Mouse (Mus musculus): ENCODE measurements around the gene Ypel2.

- TF ChIP-seq CTCF (IDR thresholded peaks at IDR 0.05; ENCODE audit: insufficient read depth, low read depth, low read length) (no peak), POLR2A (IDR thresholded peaks at IDR 0.05; ENCODE audit: insufficient read depth, low read depth, low read length) (no peak)
Measured at GRCm38 (mm10) chr11:86984990-86985389, 8.5 kb downstream of the Ypel2 start.

Measured in olfactory bulb, adult 2 months (tissue).